Mouse (Mus musculus): ENCODE results near the gene Vars.

- TF ChIP-seq CTCF (conservative IDR thresholded peaks at IDR 0.05; ENCODE audit: low read length) (no peak), NANOG (IDR thresholded peaks at IDR 0.05; ENCODE audit: borderline replicate concordance, low read length) (no peak)
Observed at GRCm38 (mm10) chr17:34982328-34982727, 18.5 kb upstream of the Vars start.
